Mouse (Mus musculus): ENCODE data around the gene Noxo1.

GRCm38 (mm10) chr17:24743896-24744295 lies 47.9 kb downstream of the Noxo1 start:
- TF ChIP-seq GATA1 (IDR thresholded peaks at IDR 0.05; ENCODE audit: low read length) (no peak), TAL1 (IDR thresholded peaks at IDR 0.05; ENCODE audit: low read length) (no peak)

Data from erythroblast, embryonic 14.5 days (primary cell).